Mouse (Mus musculus): ENCODE data around the gene Slc39a11.

GRCm38 (mm10) chr11:113614476-113614875 is 35.4 kb downstream of the Slc39a11 start:
- TF ChIP-seq CTCF (IDR thresholded peaks at IDR 0.05; ENCODE audit: insufficient read depth, low read length) (no peak), POLR2A (IDR thresholded peaks at IDR 0.05; ENCODE audit: borderline replicate concordance, extremely low read depth, low read depth, low read length) (no peak)
